Mouse (Mus musculus) layer of hippocampus, postnatal 14 days (tissue): ENCODE results near the gene Fubp1. TPM values are rescaled to one million over a fixed set of nuclear protein-coding genes. Genes with fewer than 3 reads are reported as not detected.

ENCODE experiments used
- DNase-seq, 2 experiments: peaks; one replicate each; pipeline ENCODE4 v3.0.0; 2021 to 2022; ENCODE audit warnings: low spot score in 2 of 2, mixed read lengths in 1 of 2
- total RNA-seq, 2 experiments: library from RNA; stranded (reverse); gene quantifications; 2 replicates each; pipeline ENCODE4 v1.2.3; 2021

The Fubp1 gene
- total RNA-seq, 2 experiments from 2014 or later, result 119 to 133 TPM

DNA sequence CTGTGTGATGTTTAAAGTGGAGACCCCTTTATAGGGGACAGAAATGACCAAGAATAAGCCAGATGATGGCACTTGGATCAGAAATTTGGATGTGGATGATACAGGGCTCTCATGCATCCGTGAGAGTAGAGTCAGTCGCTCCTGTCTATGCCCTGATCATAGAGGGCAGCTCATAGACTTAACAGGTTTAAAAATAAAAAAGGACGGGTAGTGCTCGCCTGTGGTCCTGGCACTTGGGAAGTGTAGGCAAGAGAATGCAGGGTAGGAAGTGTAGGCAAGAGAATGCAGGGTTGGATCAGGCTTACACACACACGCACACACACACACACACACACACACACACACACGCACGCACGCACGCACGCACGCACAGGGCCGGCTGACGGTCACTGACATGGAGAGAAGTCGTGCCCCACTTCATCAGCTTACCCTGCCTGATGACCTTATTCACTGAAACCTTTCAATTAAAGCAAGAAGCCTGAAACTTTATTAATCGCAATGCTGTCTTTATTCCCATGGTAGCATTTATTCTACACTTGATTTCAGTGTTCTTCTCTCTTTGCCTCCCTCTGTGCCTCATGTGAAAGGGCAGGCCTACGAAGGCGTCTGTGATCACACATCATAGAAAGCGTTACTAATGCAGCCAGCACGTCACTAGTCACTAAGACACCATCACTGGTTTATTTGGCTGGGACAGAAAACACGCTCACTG is 62.9 kb downstream of the Fubp1 start:
- DNase-seq, result no peak

DNA sequence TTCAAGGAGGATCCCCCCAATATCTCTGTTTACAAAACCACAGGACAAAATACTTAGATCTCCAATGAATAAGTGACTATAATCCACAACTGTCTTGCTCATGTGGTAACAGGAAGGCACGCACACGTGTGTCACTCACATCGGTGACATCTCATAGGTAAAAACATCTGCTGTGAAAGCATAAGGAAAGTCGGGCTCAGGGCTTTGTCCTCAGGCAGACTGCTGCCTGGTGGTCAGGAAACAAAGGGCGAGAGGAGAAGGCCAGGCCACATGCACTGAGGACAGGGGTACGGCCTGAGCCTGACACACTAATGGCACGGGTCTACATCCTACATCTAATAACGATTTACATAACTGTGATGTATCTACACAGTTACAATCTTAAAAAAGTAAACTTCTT is 64.8 kb downstream of the Fubp1 start:
- DNase-seq, result no peak

DNA sequence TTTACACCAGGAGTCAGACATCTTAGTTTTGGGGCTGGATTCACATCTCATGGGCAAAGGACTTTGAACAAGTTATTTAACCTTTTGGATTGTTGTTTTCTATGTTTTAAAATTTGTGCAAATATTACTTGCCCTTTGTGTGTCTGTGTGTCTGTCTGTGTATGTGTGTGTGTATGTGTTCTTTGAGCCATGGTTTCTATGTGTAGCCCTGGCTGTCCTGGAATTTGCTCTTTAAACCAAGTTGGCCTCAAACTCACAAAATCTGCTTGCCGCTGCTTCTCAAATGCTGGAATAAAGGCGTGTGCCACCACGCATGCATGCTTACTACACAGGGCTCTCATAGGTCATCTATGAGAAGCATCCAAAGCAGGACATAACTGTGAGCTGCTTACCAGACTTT is 66.7 kb downstream of the Fubp1 start:
- no peak for DNase-seq

DNA sequence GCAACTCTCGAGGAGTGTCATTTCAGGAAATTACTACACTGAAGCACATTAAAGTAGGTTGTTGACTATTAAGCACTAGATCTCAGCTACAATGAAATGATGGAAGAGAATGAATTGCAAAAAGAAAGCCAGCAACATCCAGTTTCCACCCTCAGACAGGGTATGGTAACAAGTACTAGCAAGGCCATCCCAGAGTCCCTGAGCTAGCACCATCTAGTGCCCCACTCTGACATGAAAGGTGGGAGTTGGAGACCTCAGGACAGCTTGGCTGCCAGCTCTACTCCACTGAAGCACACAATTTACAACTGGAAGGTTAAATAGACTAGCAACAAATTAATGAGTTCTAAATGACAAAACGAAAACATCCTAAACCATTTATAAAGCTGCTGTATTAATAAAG is 67.7 kb downstream of the Fubp1 start:
- DNase-seq, result no peak

DNA sequence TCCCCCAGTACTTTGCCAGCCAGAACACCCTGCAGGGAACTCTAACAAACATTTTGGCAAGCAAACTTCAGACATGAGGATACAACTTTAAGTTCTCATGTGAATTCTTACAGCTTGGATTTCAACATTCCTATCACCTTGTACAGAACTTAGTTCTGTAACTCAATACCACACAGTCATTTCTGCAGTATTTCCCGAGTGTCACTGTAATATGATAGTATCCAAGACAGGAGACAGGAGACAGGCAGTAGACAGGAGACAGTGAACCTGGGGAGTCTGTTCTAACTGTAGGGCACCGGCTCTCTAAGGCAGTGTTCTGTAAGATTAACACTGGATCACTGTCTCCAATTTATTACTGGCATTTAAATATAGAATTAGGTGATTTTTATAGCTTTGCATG is 68.2 kb downstream of the Fubp1 start:
- DNase-seq, result no peak

DNA sequence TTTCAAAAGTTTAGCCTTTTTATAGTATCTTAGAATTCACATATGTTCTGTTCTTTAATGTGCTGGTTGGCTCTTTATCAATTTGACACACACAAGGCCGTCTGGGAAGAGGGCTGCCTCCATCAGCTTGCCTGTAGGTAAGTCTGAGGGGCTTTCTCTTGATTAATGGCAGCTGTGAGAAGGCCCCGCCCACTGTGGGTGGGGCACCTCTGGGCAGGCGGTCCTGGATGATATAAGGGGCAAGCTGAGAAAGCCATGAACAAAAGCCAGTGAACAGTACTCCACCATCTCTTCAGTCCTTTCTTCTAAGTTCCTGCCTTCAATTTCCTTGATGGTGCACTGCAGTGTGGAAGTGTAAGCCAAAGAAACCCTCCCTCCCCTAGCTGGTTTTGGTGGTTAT is 71.9 kb downstream of the Fubp1 start:
- DNase-seq, result no peak

DNA sequence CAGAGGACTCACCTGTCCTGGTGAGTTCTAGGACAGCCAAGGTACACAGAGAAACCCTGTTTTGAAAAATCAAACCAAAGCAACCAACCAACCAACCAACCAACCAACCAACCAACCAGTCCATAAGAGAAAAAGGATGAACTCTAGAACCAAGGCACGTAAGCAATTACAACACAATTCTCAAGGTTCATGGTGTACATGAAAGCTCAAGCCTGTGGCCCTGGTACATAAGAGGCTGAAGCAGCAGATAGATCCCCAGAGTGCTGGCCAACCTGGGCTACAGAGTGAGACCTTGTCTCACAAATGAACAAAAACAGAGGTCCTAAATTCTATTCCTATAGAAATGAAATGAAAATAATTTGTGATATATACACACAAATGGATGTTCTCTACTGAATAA is 74.1 kb downstream of the Fubp1 start:
- DNase-seq, result no peak

DNA sequence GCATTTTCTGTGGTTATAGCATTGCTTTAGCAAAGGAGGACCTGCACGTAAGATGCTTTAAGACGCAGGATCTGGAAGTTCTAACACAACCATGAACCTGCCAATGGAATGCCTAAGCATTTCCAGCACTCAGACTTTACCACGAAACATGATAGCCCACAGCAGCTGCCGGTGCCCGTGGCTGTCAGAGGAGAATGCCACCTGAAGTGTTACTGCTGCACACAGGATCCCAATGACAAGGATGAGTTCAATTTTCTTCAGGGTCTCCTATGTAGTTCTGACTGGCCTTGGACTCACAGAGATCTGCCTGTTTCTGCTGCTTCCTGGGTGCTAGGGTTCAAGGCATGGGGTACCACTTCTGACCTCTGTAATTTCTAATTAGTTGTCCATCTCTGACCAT is 74.5 kb downstream of the Fubp1 start:
- no peak for DNase-seq

Other genes starting within 250 kb of the Fubp1 start
- 1 to 10 TPM; 1.4 to 3.0 TPM for gene Gipc2, start 44.2 kb upstream of the Fubp1 start, total RNA-seq
- 10 to 100 TPM; 52.9 to 54.0 TPM for gene Dnajb4, start 120 bp upstream of the Fubp1 start, total RNA-seq
- gene Nexn, start 55.9 kb downstream of the Fubp1 start, total RNA-seq, result 1 to 10 TPM; 1.5 to 4.7 TPM
- gene Miga1, start 130.0 kb downstream of the Fubp1 start, total RNA-seq, result 10 to 100 TPM; 80.6 to 85.6 TPM
- gene Usp33, start 136.1 kb downstream of the Fubp1 start, total RNA-seq, result 100 to 1,000 TPM; 110 to 112 TPM
- 10 to 100 TPM; 34.8 to 37.3 TPM for gene Zzz3, start 185.1 kb downstream of the Fubp1 start, total RNA-seq